Mouse (Mus musculus): Measurements from ENCODE around the gene Olfr498. TPM values are rescaled to one million over a fixed set of nuclear protein-coding genes. Genes with fewer than 3 reads are reported as not detected.

Gene Olfr498
- not detected in 2 replicates for polyA plus RNA-seq (2015; fragmentation: Nextera tagmentation; extraction: Ambion mirVana)

DNA sequence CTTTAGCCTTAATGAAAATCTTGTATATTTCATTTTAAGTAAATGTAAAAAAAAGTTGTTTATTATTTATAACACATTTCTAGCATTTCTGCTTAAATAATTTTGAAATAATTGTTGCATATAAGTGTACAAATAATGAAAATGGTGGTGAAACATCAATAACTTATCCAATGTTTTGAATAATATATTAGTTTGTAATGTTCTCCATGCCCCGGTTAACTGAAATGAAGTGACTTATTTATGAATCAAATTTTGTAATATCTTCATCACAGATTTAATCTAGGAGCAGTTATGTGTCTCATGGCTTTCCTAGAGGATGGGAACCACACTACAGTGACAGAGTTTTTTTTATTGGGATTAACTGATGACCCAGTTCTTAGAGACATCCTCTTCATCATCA is at the start of gene Olfr498:
Gene Olfr498, plus strand, starts transcription at position 301 of the 400 bp plus-strand sequence.
- no peaks in the 10 kb centered on the region for H3K27me3 ChIP-seq
- H3K9ac ChIP-seq = no peak within 1 kb of the TSS
- no peak within 1 kb of the TSS for H3K27ac ChIP-seq
- 73% methylated on average over 1 of the region's 1 CpGs for WGBS
- H3K9me3 ChIP-seq (replicated peaks) = no peaks in the 10 kb centered on the region; the same call in 1 of the 2 replicates
- no peak for ATAC-seq (replicated peaks; ENCODE audit: insufficient number of reproducible peaks, insufficient read depth, low FRiP score, low read depth)
- H3K4me2 ChIP-seq = no peak within 1 kb of the TSS
- no peaks in the 10 kb centered on the region for H3K36me3 ChIP-seq
- H3K4me3 ChIP-seq = no peak within 1 kb of the TSS
- H3K4me1 ChIP-seq (replicated peaks) = no peaks in the 10 kb centered on the region

DNA sequence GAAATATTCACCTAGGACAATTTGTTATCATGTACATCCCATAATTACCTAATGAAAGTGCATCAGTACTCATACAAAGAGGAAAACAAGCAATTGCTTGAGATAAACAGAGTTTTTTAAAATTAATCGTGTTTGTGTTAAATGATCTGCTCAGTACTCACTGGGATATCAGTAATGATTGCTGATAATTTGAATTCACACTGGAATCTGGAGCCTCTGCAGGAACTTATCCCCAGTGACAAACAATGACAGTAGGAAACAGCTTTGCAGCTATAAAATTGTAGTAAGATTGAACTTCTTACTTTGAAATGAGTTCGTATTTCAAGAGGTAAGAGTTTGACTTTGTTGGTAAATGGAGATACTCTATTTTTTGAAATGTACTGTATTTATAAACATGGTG is 45.0 kb upstream of the Olfr498 start, which contains the start of gene Olfr497:
Gene Olfr497, plus strand, starts transcription at position 301 of the 400 bp plus-strand sequence.
- no peak for ATAC-seq (replicated peaks; ENCODE audit: insufficient number of reproducible peaks, insufficient read depth, low FRiP score, low read depth)
- H3K4me3 ChIP-seq = no peak within 1 kb of the TSS
- no peaks in the 10 kb centered on the region for H3K4me1 ChIP-seq (replicated peaks)
- WGBS = 61% methylated on average over 2 of the region's 2 CpGs
- H3K36me3 ChIP-seq = no peaks in the 10 kb centered on the region
- no peak within 1 kb of the TSS for H3K4me2 ChIP-seq
- no peak within 1 kb of the TSS for H3K27ac ChIP-seq
- no peak within 1 kb of the TSS for H3K9ac ChIP-seq
- H3K9me3 ChIP-seq (replicated peaks) = no peaks in the 10 kb centered on the region; the same call in 1 of the 2 replicates
- no peaks in the 10 kb centered on the region for H3K27me3 ChIP-seq

Other genes with a start within 250 kb of the Olfr498 start
- gene Olfr488, start 207.0 kb upstream of the Olfr498 start, polyA plus RNA-seq (2015; fragmentation: Nextera tagmentation; extraction: Ambion mirVana) = not detected in 2 replicates
- not detected in 2 replicates for gene Olfr490, start 176.4 kb upstream of the Olfr498 start, polyA plus RNA-seq (2015; fragmentation: Nextera tagmentation; extraction: Ambion mirVana)
- not detected in 2 replicates for gene Olfr491, start 151.9 kb upstream of the Olfr498 start, polyA plus RNA-seq (2015; fragmentation: Nextera tagmentation; extraction: Ambion mirVana)
- not detected in 2 replicates for gene Olfr492, start 141.7 kb upstream of the Olfr498 start, polyA plus RNA-seq (2015; fragmentation: Nextera tagmentation; extraction: Ambion mirVana)
- not detected in 2 replicates for gene Olfr493, start 118.3 kb upstream of the Olfr498 start, polyA plus RNA-seq (2015; fragmentation: Nextera tagmentation; extraction: Ambion mirVana)
- not detected in 2 replicates for gene Olfr494, start 100.0 kb upstream of the Olfr498 start, polyA plus RNA-seq (2015; fragmentation: Nextera tagmentation; extraction: Ambion mirVana)
- not detected in 2 replicates for gene Olfr495, start 72.2 kb upstream of the Olfr498 start, polyA plus RNA-seq (2015; fragmentation: Nextera tagmentation; extraction: Ambion mirVana)
- gene Olfr497, start 44.9 kb upstream of the Olfr498 start, polyA plus RNA-seq (2015; fragmentation: Nextera tagmentation; extraction: Ambion mirVana) = not detected in 2 replicates
- not detected in 2 replicates for gene Olfr502, start 59.7 kb downstream of the Olfr498 start, polyA plus RNA-seq (2015; fragmentation: Nextera tagmentation; extraction: Ambion mirVana)
- not detected in 2 replicates for gene Olfr503, start 79.2 kb downstream of the Olfr498 start, polyA plus RNA-seq (2015; fragmentation: Nextera tagmentation; extraction: Ambion mirVana)
- not detected in 2 replicates for gene Olfr504, start 100.5 kb downstream of the Olfr498 start, polyA plus RNA-seq (2015; fragmentation: Nextera tagmentation; extraction: Ambion mirVana)
- gene Olfr506, start 145.5 kb downstream of the Olfr498 start, polyA plus RNA-seq (2015; fragmentation: Nextera tagmentation; extraction: Ambion mirVana) = not detected in 2 replicates
- not detected in 2 replicates for gene Olfr507, start 156.5 kb downstream of the Olfr498 start, polyA plus RNA-seq (2015; fragmentation: Nextera tagmentation; extraction: Ambion mirVana)
- not detected in 2 replicates for gene Olfr508, start 164.7 kb downstream of the Olfr498 start, polyA plus RNA-seq (2015; fragmentation: Nextera tagmentation; extraction: Ambion mirVana)
- not detected in 2 replicates for gene Olfr509, start 186.6 kb downstream of the Olfr498 start, polyA plus RNA-seq (2015; fragmentation: Nextera tagmentation; extraction: Ambion mirVana)
- not detected in 2 replicates for gene Olfr510, start 201.1 kb downstream of the Olfr498 start, polyA plus RNA-seq (2015; fragmentation: Nextera tagmentation; extraction: Ambion mirVana)
- not detected in 2 replicates for gene Olfr512, start 248.0 kb downstream of the Olfr498 start, polyA plus RNA-seq (2015; fragmentation: Nextera tagmentation; extraction: Ambion mirVana)

Data from heart, embryonic 15.5 days (tissue).